Mouse (Mus musculus) urinary bladder, postnatal 14 days (tissue): ENCODE results near the gene Mmrn2.
"Not testable (repeated sequence)": the region's sequence is repeated elsewhere in the genome, so short reads cannot be mapped to it uniquely, and the experiment has no call there.

ENCODE experiments used
- DNase-seq: peaks from one replicate; pipeline ENCODE4 v3.0.0; 2021; ENCODE audit warnings: low spot score

The Mmrn2 gene

GRCm38 (mm10) chr14:34402871-34403270 is 27.6 kb downstream of the Mmrn2 start:
- DNase-seq, result no peak

DNA sequence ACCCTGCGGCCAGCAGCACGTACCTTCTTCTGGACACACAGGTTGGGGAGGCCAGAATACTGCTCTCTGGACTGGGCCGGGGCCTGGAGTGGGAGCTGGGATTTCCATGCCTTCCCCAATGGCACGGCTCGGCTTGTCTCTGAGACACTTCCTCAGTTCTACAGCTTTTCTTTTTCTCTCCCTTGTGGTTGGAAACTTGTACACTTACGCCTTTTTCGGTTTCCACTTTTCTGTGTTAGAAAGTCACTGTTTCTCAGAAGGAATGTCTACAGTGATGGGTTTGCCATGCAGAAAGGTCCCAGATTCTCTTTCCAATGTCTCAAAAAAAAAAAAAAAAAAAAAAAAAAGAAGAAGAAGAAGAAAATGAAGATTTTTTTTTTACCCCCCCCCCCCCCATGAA is 28.2 kb downstream of the Mmrn2 start:
- no peak for DNase-seq

GRCm38 (mm10) chr14:34410716-34411115 is 35.5 kb downstream of the Mmrn2 start:
- no peak for DNase-seq

DNA sequence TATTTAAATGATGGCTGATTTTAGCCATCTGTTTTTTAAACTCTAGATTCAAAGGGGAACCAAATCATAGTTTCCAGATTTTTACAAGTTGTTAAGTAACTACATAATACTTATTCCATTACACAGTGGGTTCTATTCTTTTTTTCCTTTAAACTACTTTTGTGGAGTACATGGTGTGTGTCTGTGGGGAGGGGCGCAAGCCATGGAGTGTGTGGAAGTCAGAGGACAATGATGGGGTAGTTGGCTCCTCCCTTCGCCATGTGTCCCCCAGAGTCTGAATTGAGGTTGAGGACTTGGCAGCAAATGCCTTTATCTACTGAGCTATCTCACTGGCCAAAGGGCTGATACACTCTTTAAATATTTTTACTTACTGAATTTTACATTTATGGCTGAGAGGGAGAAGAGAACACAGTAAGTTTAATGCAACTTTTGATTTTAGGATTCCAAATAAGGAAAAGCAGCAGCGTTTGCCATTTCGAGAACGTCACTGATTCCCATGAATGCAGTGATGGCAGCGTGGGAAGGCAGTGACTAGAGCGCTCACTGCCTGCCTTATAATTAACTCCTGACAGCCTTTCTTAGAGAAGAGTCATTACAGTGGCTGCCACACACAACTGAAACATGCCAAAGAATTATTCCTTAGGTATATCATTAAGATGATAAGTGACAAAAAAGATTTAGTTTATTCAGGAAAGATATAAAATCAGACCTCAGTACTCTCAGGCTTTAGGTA is 37.1 kb downstream of the Mmrn2 start:
- no peak for DNase-seq

DNA sequence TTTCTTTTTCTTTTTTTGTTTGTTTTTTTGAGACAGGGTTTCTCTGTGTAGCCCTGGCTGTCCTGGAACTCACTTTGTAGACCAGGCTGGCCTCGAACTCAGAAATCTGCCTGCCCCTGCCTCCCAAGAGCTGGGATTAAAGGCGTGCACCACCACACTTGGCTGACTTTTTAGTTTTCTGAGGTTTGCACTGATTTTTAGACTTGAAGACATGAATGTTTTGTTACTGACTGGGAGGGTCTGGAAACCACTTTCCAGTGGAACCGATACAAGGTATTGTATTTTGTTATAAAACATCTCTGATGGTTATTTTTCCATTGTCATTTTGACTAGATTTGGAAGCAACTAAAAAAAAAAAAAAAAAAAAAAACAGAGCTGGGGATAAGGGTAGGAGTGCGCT is 41.7 kb downstream of the Mmrn2 start:
- DNase-seq, result not testable (repeated sequence)

GRCm38 (mm10) chr14:34417501-34417900 is 42.2 kb downstream of the Mmrn2 start:
- DNase-seq, result no peak

DNA sequence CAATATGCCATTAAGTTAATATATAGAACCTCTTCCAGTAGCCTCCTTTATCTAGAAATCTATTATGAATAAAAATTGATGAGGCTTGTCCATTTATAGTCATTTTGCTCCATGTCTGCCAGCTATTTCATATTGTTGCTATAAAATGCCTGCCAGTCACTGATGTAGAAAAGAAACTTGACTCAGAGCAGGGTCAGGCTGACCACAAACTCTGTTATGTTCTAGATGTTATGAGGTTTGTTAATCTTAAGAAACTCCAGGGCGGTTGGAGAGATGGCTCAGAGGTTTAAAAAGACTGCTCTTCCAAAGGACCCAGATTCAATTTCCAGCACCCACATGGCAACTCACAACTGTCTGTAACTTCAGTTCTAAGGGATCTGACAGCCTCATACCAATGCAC is 45.8 kb downstream of the Mmrn2 start:
- DNase-seq, result no peak

GRCm38 (mm10) chr14:34428274-34428673 is 53.0 kb downstream of the Mmrn2 start:
- no peak for DNase-seq

DNA sequence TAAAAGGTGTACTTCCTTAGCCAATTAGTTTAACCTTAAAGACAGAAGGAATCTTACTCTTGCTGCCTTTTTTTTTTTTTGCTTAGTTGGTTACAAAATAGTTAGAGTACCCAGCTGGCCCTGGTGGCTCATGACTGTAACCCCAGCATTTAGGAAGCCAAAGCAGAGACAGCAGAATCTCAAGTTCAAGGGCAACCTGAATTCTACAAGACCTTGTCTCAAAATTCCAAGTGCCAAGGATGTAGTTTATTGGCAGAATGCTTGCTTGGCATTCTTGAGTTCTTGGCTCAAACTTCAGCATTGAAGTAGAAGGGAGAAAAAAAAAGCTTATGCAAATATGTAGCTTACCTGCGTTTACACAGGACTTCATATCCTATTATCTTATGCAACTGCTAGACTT is 53.8 kb downstream of the Mmrn2 start:
- no peak for DNase-seq

DNA sequence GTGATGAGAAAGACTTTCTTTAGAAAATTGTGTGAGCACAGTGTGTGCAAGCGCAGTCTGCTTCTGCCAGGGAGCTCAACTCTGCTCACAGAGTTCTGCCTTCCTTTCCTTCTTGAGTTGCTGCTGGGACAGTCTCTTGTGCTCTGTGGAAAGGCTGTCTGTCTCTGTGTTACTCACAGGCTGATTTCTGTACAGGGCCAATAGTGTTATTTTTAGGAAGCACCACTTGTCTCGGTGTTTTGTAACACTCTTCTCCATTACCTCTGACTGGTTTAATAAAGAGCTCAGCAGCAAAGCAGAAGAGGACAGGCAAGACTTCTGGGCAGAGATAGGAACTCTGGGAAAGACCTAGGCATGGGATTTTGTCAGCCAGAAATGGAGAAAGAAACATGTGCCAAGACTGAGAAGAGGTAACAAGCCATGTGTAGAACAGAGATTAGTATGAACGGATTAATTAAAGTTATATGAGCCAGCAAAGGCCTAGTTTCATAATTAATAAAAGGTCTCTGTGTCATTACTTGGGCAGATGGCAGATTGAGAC is 65.3 kb downstream of the Mmrn2 start:
- DNase-seq, result no peak

GRCm38 (mm10) chr14:34442531-34442930 is 67.3 kb downstream of the Mmrn2 start:
- no peak for DNase-seq

- no peak for DNase-seq
Observed at GRCm38 (mm10) chr14:34444368-34444767, 69.1 kb downstream of the Mmrn2 start.

DNA sequence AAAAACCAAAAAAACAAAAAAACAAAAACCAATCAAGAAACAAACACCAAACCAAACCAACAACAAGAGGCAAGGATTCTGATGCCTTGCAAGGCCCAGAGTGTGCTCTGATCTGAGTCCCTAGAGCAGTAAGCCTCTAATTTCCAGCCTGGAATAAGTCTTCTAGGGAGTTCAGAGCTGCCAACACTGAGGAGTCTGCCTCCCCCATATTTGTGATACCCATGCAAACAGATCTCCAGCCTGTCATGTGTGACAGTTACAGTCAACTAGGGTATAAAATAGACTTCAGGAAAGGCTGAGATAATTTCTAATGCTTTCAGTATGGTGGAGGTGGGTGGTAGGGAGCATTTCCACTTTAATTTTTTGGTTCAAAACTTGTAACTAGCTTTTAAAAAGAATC is 69.7 kb downstream of the Mmrn2 start:
- no peak for DNase-seq

- DNase-seq, result no peak
Observed at GRCm38 (mm10) chr14:34445348-34445747, 70.1 kb downstream of the Mmrn2 start.

GRCm38 (mm10) chr14:34446624-34447023 is 71.4 kb downstream of the Mmrn2 start:
- no peak for DNase-seq

DNA sequence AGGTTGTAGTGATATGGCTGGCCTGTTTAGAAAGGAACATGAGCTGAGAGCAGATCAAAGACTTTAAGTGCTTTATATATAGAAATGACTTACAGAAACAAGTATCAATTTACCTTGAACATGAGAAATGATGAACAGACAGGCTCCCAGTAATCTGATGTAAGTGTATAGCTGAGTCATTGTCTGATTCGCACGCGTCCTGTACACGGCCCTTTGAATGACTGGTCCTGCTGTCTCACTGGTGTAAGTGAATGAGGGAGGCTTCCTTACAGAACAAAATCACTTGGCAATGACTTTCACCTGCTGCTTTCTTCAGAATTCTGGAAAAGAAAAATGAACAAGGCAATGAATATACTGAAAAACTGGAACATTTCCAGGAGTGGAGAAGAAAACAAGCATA is 72.4 kb downstream of the Mmrn2 start:
- no peak for DNase-seq

DNA sequence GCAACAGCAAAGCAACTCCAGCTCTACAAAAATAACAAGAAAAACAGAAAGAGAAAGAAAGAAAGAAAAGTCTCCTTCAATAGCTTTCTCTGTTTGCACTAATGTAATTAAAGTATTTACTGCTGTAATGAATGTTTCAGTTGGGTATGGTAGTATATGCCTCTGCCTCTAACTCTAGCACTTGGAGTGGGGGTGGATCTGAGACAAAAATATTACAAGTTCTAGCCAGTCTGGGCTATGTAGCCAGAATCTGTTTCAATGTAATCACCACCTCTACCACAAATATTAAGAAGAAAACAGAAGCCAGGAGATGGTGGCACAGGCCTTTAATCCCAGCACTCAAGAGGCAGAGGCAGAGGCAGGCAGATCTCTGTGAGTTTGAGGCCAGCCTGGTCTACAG is 73.1 kb downstream of the Mmrn2 start:
- no peak for DNase-seq

GRCm38 (mm10) chr14:34449807-34450206 is 74.5 kb downstream of the Mmrn2 start:
- no peak for DNase-seq

- DNase-seq, result no peak
Observed at GRCm38 (mm10) chr14:34450451-34450850, 75.2 kb downstream of the Mmrn2 start.

DNA sequence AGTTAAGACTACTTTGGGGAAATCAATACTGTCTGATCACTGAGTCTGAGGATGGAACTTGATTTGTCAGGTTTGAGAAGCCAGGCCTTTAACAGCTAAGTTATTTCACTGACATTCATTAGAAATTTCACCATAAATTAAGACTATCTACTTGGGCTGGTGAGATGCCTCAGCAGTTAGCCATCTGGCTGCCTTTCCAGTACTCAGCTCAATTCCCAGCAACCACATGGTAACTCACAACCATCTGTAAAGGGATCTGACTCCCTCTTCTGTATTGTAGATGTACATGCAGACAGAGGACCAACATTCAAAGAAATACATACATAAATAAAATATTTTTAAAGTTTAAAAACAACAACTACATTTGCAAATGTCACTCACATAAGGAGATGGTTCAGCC is 76.6 kb downstream of the Mmrn2 start:
- no peak for DNase-seq

DNA sequence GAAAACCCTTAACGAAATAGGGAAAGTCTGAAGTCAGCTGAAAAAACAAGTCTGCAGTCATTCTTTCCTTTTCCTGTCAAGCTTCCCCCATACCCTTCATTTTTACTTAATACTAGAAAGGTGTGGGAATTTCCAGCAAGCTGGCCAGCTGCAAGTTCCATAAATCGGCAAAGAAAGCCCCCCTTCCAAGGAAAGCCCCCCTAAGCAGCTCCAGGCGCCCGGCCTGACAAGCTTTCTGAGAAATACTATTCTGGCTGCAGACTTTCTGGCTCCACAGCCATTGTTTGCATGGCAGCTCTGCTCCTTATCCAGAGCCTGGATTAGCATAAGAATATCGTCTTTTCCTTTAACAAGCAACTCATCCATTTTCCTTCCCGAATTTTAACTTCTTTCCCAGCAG is 78.4 kb downstream of the Mmrn2 start:
- no peak for DNase-seq
